Mouse (Mus musculus) heart, adult 2 months (tissue): Measurements from ENCODE around the gene Mlip.

Experiments used
- CTCF ChIP-seq: fragments of 200-600 bp; IDR thresholded peaks from 2 replicates; pipeline ENCODE4 v1.8.1; 2022; ENCODE audit warnings: antibody characterized with exemption, mild to moderate bottlenecking, moderate library complexity
- EP300 ChIP-seq: fragments of 200-500 bp; IDR thresholded peaks from 2 replicates; pipeline ENCODE4 v1.6.1; 2011; ENCODE audit warnings: low read depth, low read length, control low read depth; ENCODE audit not compliant: insufficient read depth

DNA sequence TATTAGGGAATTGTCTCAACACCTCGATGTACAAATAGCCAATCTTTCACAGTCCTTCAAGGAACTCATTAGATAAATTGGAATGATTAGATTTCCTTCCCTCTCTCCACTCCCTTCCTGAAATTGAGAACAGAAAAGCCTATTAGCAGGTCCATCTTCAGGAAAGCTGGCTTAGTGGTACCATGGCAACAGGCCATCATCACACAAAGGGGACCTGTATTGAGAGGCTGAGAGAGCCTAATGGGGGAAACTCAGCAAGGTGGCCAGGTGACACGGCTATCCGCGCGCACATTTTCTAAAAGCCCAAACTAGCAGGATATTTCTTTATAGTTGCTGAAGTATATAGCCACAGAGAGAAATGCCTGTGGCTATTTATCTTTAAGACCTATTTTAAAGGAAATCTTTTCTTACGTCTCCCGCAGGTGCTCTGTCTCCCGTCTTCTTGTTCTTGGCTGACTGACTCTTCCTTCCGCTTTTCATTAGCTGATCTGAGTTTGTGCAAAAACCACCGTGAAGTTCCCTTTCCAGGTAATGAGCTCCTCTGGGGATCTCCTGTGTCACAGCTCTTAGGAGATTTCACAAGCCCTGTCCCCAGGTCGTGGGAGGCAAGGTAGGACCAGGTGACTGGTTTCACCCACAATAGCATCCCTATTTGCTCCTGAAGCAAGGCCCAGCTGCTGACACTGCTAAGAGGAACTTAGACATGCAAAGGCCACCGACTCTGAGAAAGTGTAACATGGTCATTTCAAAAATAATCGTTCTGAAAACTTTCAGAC is 46.3 kb upstream of the Mlip start:
- TF ChIP-seq CTCF = no peak
- no peak for TF ChIP-seq EP300
